Mouse (Mus musculus) limb, embryonic 14.5 days (tissue): ENCODE measurements around the gene Xpo6. TPM values are rescaled to one million over a fixed set of nuclear protein-coding genes. Genes with fewer than 3 reads are reported as not detected.

Source experiments
- ATAC-seq: fragments of 200-750 bp; cut with Nextera tagmentation; 2 replicates; pipeline ENCODE4 v1.8.0; 2017; ENCODE audit warnings: low read depth, moderate number of reproducible peaks, moderate TSS enrichment; ENCODE audit not compliant: low FRiP score
- DNase-seq: peaks from one replicate; pipeline ENCODE4 v3.0.0-alpha.2; 2015; ENCODE audit warnings: low spot score
- H3K27ac ChIP-seq: fragments of 300-500 bp; sonication (generic); replicated peaks from 2 replicates; pipeline ENCODE4 v1.5.1; 2014; ENCODE audit warnings: low read depth, mild to moderate bottlenecking, low read length, moderate library complexity, mixed read lengths
- H3K27me3 ChIP-seq: fragments of 300-500 bp; sonication (generic); 2 replicates; pipeline ENCODE4 v1.6.1; 2014; ENCODE audit warnings: low read length, mixed read lengths; ENCODE audit not compliant: control insufficient read depth, insufficient read depth
- H3K36me3 ChIP-seq: fragments of 300-500 bp; sonication (generic); 2 replicates; pipeline ENCODE4 v1.6.1; 2014; ENCODE audit warnings: mild to moderate bottlenecking, low read length, moderate library complexity, mixed read lengths; ENCODE audit not compliant: control insufficient read depth, insufficient read depth
- H3K4me1 ChIP-seq: fragments of 300-500 bp; sonication (generic); 2 replicates; pipeline ENCODE4 v1.6.1; 2014; ENCODE audit warnings: antibody characterized with exemption, low read length, mixed read lengths; ENCODE audit not compliant: control insufficient read depth, insufficient read depth
- H3K4me2 ChIP-seq: fragments of 300-500 bp; sonication (generic); replicated peaks from 2 replicates; pipeline ENCODE4 v1.6.1; 2014; ENCODE audit warnings: low read depth, mild to moderate bottlenecking, low read length, moderate library complexity; ENCODE audit not compliant: severe bottlenecking
- H3K4me3 ChIP-seq: fragments of 300-500 bp; sonication (generic); replicated peaks from 2 replicates; pipeline ENCODE4 v1.5.1; 2014; ENCODE audit warnings: low read length
- H3K9ac ChIP-seq: fragments of 300-500 bp; sonication (generic); 2 replicates; pipeline ENCODE4 v1.6.1; 2014; ENCODE audit warnings: mild to moderate bottlenecking, low read depth, low read length, moderate library complexity; ENCODE audit not compliant: severe bottlenecking
- H3K9me3 ChIP-seq: fragments of 300-500 bp; sonication (generic); 2 replicates; pipeline ENCODE4 v1.6.1; 2016; ENCODE audit warnings: low read length; ENCODE audit not compliant: control insufficient read depth
- POLR2A ChIP-seq: fragments of 200-500 bp; IDR thresholded peaks from 2 replicates; pipeline ENCODE4 v1.8.0; 2012; ENCODE audit warnings: inconsistent platforms, mild to moderate bottlenecking, moderate library complexity, borderline replicate concordance; ENCODE audit not compliant: insufficient read depth, insufficient read length; ENCODE audit errors: extremely low read depth
- WGBS: fragments of 180-500 bp; shearing (Covaris S2); extraction: QIAGEN DNeasy Blood & Tissue Kit; methylation state at CpG from one replicate; pipeline ENCODE4 v1.1.7; 2014; 5-methylcytosine and 5-hydroxymethylcytosine counted together
- polyA plus RNA-seq, 2 experiments: library from polyadenylated mRNA; depleted of rRNA in 1 of 2; stranded (reverse) in 1 of 2; unstranded in 1 of 2; fragments of >200 nt; fragmentation: Nextera tagmentation in 1 of 2; extraction: Ambion mirVana in 1 of 2; gene quantifications; 2 replicates each; pipeline versions ENCODE4 v1.2.1 to v1.2.3; 2012 to 2014

Gene Xpo6
- polyA plus RNA-seq, 2 experiments, result 63.2 to 202 TPM

DNA sequence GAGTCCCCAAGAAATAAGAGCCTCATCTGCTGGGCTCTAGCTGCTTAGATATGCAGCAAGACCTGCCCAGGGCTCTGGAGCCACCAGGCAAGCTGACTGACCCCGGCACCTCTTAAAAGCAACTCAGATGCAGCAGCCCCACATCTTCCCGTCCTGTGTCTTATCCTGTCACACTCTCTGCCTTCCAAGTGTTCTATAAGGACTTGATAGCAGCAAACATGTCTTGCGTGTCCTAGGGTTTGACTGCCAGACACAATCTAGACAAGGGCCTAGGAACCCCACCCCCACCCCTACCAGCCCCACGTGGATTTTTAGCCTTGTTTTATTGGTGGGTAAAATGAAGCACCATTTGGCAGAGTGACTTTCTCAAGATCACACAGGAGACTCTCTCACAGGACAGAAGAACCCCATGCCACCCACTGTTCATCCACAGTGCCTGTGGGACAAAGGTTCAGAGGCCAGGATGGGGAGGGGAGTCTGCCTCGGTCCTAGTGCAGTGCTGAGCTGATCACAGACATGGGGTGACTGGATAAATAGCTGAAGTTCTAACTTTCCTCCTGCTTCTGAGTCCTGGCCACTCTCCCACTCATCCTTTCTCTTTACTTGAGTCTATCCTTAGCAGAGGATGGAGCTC is 134.9 kb downstream of the Xpo6 start:
- TF ChIP-seq POLR2A, result no peak
- no peak for ATAC-seq

GRCm38 (mm10) chr7:126062228-126062627 is 138.1 kb downstream of the Xpo6 start:
- TF ChIP-seq POLR2A, result no peak
- ATAC-seq (no peak), DNase-seq (no peak)
- no peaks in the 10 kb centered on the region for H3K27me3 ChIP-seq
- H3K4me3 ChIP-seq, result no peak overlapping the region
- no peak overlapping the region for H3K27ac ChIP-seq
- H3K4me2 ChIP-seq, result no peak overlapping the region
- H3K9me3 ChIP-seq, result no peaks in the 10 kb centered on the region
- no peaks in the 10 kb centered on the region for H3K4me1 ChIP-seq
- WGBS, result 79% methylated on average over 4 of the region's 4 CpGs
- no peaks in the 10 kb centered on the region for H3K36me3 ChIP-seq
- no peak overlapping the region for H3K9ac ChIP-seq

More for the DNA sequence above, 134.9 kb downstream of the Xpo6 start:
- WGBS, result 69% methylated on average over 5 of the region's 5 CpGs
- Histone ChIP-seq H3K9ac (no peak overlapping the region), H3K27me3 (no peaks in the 10 kb centered on the region), H3K4me3 (no peak overlapping the region), H3K4me1 (no peaks in the 10 kb centered on the region), H3K27ac (no peak overlapping the region), H3K4me2 (no peak overlapping the region), H3K36me3 (no peaks in the 10 kb centered on the region), H3K9me3 (no peaks in the 10 kb centered on the region)
- DNase-seq, result no peak

DNA sequence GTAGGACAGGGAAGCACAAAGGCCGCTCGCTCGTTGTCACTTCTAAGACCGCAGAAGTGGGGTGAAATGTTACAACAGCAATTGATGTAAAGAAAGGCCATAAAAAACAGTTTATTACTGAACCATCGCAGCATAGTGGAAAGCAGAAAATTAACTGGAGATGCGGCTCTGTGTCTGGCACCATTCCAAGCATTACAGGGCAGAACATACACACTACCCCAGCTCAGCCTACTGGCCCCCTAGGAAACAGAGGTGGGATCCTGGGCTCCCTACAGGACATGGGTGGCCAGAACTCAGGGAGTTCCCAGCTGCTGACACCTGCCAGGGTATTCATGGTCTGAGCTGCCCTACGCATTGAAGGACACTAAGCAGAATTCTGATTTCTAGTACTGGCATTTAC is 141.4 kb downstream of the Xpo6 start:
- H3K4me1 ChIP-seq, result no peaks in the 10 kb centered on the region
- no peaks in the 10 kb centered on the region for H3K36me3 ChIP-seq
- peak; percentile 21 for DNase-seq
- H3K9ac ChIP-seq, result no peak overlapping the region
- no peaks in the 10 kb centered on the region for H3K27me3 ChIP-seq
- no peak overlapping the region for H3K4me3 ChIP-seq
- 40% methylated on average over 7 of the region's 7 CpGs for WGBS
- no peak overlapping the region for H3K27ac ChIP-seq
- no peaks in the 10 kb centered on the region for H3K9me3 ChIP-seq
- TF ChIP-seq POLR2A, result no peak
- no peak overlapping the region for H3K4me2 ChIP-seq
- ATAC-seq, result no peak

- 53% methylated on average over 10 of the region's 10 CpGs for WGBS
- no peaks in the 10 kb centered on the region for H3K9me3 ChIP-seq
- no peaks in the 10 kb centered on the region for H3K36me3 ChIP-seq
- no peak overlapping the region for H3K27ac ChIP-seq
- H3K4me1 ChIP-seq, result no peaks in the 10 kb centered on the region
- no peak overlapping the region for H3K4me2 ChIP-seq
- H3K9ac ChIP-seq, result no peak overlapping the region
- H3K27me3 ChIP-seq, result no peaks in the 10 kb centered on the region
- no peak for ATAC-seq
- TF ChIP-seq POLR2A, result no peak
- no peak overlapping the region for H3K4me3 ChIP-seq
- DNase-seq, result no peak
Observed at GRCm38 (mm10) chr7:126057332-126057914, 142.9 kb downstream of the Xpo6 start.

- DNase-seq, result no peak
- TF ChIP-seq POLR2A, result no peak
- ATAC-seq, result no peak
- Histone ChIP-seq H3K4me3 (no peak overlapping the region), H3K27ac (no peak overlapping the region), H3K27me3 (no peaks in the 10 kb centered on the region), H3K4me1 (no peaks in the 10 kb centered on the region), H3K9ac (no peak overlapping the region), H3K36me3 (no peaks in the 10 kb centered on the region), H3K9me3 (no peaks in the 10 kb centered on the region), H3K4me2 (no peak overlapping the region)
- WGBS, result 69% methylated on average over 6 of the region's 6 CpGs
Observed at GRCm38 (mm10) chr7:126054574-126054973, 145.7 kb downstream of the Xpo6 start.
